Mouse (Mus musculus) erythroblast, embryonic 14.5 days (primary cell): ENCODE measurements around the gene Nkd1.

ENCODE experiments used
- GATA1 ChIP-seq: IDR thresholded peaks from 2 replicates; pipeline ENCODE4 v1.6.1; 2012; ENCODE audit warnings: low read length, inconsistent platforms, mixed read lengths
- TAL1 ChIP-seq: IDR thresholded peaks from 3 replicates; pipeline ENCODE4 v1.6.1; 2012; ENCODE audit warnings: low read length, inconsistent platforms, mixed read lengths

GRCm38 (mm10) chr8:88580785-88581184 is 59.6 kb downstream of the Nkd1 start:
- no peak for TF ChIP-seq GATA1
- no peak for TF ChIP-seq TAL1
